Mouse (Mus musculus) lung, embryonic 14.5 days (tissue): ENCODE data around the gene Coro7. TPM values are rescaled to one million over a fixed set of nuclear protein-coding genes. Genes with fewer than 3 reads are reported as not detected.

ENCODE experiments used
- ATAC-seq: fragments of 200-750 bp; cut with Nextera tagmentation; 2 replicates; pipeline ENCODE4 v1.8.0; 2017; ENCODE audit warnings: mild to moderate bottlenecking, moderate TSS enrichment, moderate library complexity; ENCODE audit not compliant: insufficient read depth
- DNase-seq: peaks from one replicate; pipeline ENCODE4 v3.0.0-alpha.2; 2015
- H3K27ac ChIP-seq: fragments of 300-500 bp; sonication (generic); 2 replicates; pipeline ENCODE4 v1.5.1; 2014; ENCODE audit warnings: low read depth, mild to moderate bottlenecking, moderate library complexity
- H3K27me3 ChIP-seq: fragments of 300-500 bp; sonication (generic); 2 replicates; pipeline ENCODE4 v1.6.1; 2014; ENCODE audit warnings: low read length, control low read depth; ENCODE audit not compliant: insufficient read depth
- H3K36me3 ChIP-seq: fragments of 300-500 bp; sonication (generic); 2 replicates; pipeline ENCODE4 v1.6.1; 2014; ENCODE audit warnings: control low read depth; ENCODE audit not compliant: insufficient read depth
- H3K4me1 ChIP-seq: fragments of 300-500 bp; sonication (generic); 2 replicates; pipeline ENCODE4 v1.6.1; 2014; ENCODE audit warnings: antibody characterized with exemption, control low read depth; ENCODE audit not compliant: insufficient read depth
- H3K4me2 ChIP-seq: fragments of 300-500 bp; sonication (generic); 2 replicates; pipeline ENCODE4 v1.6.1; 2014; ENCODE audit warnings: mild to moderate bottlenecking
- H3K4me3 ChIP-seq: fragments of 300-500 bp; sonication (generic); 2 replicates; pipeline ENCODE4 v1.5.1; 2014; ENCODE audit warnings: low read depth, low read length
- H3K9ac ChIP-seq: fragments of 300-500 bp; sonication (generic); 2 replicates; pipeline ENCODE4 v1.6.1; 2014
- H3K9me3 ChIP-seq: fragments of 300-500 bp; sonication (generic); 2 replicates; pipeline ENCODE4 v1.6.1; 2016; ENCODE audit warnings: low read depth, low read length, control low read depth
- CTCF ChIP-seq: IDR thresholded peaks from 2 replicates; pipeline ENCODE4 v1.5.1; 2016; ENCODE audit warnings: antibody characterized with exemption, low read depth
- WGBS: fragments of 180-500 bp; shearing (Covaris S2); extraction: QIAGEN DNeasy Blood & Tissue Kit; methylation state at CpG from one replicate; pipeline ENCODE4 v1.1.7; 2014; 5-methylcytosine and 5-hydroxymethylcytosine counted together
- polyA plus RNA-seq: library from polyadenylated mRNA; unstranded; fragments of >200 nt; fragmentation: Nextera tagmentation; extraction: Ambion mirVana; gene quantifications from 2 replicates; pipeline ENCODE4 v1.2.1, GENCODE M21; 2014

Gene Coro7
- polyA plus RNA-seq, 1 experiment from 2014 or later: 15.1 TPM

DNA sequence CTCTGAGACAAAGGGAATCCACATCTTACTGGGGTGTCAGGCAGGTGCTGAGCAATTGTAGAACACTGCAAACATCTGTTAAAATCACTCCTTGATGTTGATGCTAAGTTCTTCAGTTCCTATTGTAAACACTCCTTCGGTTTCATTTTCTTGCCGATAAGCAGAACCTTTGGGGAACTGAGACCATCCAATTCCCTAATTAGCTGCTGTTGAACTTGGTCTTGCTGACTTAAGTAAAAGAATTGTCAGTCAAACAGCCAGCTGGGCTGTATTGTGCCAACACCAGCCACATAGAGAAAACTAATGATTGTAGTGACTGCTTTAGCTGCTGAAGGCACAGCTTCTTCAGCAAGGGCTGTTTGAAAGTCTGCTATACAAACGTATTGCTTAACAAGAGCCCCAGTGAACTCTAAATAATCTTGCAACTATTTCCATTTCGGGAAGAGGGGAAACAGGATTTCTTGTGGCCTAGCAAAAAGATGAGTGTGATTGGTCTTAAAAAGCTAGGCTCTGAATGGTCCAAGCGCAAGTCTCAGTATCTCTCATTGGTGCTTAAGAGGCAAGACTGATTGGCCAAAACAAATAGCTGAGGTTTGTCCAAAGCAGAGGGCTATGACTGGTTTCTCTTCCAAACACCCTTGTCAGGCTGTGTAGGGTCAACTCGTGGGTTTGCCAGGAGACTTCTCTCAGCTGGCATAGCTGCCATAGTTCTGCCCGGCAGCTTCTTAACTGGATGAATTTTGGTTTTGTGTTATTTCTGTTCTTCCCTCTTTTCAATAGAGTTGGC is 42.7 kb upstream of the Coro7 start:
- no peak overlapping the region for H3K9ac ChIP-seq
- H3K27ac ChIP-seq: no peak overlapping the region
- H3K4me2 ChIP-seq: no peak overlapping the region
- no peak overlapping the region for H3K4me3 ChIP-seq
- TF ChIP-seq CTCF: no peak
- no peaks in the 10 kb centered on the region for H3K27me3 ChIP-seq
- no peaks in the 10 kb centered on the region for H3K36me3 ChIP-seq
- H3K9me3 ChIP-seq: no peaks in the 10 kb centered on the region
- no peak for ATAC-seq
- DNase-seq: peak; percentile 24
- H3K4me1 ChIP-seq: no peaks in the 10 kb centered on the region
- WGBS: 42% methylated on average over 7 of the region's 7 CpGs

DNA sequence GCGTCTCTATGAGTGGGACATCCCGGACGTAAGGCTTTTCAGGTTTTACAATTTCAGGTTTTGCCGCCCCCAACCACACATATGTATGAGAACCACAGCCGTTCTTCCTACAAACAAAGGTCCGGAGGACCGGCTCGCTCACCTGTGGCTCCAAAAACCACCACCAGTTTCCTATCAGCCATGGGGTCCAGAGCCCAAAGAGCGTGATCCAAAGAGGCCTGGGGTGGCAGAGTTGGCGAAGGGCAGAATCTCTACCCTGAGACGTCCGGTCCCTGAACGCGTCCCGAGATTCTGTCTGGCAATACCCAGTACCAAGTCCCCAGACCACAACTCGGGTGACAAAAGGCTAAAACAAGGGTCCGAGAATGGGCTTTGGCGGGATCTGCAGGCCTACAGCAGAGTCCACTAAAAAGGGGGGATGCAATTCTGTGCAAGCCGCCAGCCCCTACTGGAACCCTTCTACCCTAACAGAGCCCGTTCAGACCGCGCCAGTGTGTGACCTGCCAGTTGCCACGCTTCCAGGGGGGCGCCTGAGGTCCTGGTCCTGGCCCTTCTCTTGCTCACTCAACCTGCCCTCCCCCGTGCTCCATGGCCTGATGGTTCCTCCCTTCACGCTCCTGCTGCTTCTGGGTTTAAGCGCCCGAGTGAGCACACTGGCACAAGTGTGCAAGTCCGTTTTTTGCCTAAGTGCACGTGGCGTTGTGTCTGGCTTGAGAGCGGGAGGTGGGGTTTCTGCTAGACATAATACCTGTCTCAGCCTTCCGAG is 39.4 kb upstream of the Coro7 start, which contains the start of gene Nmral1:
TSS of gene Nmral1 (minus strand) at position 604 of the 766 bp plus-strand sequence.
- Histone ChIP-seq H3K27me3 (no peaks in the 10 kb centered on the region), H3K4me1 (no peaks in the 10 kb centered on the region), H3K4me2 (peak within 1 kb of the TSS; percentile 66), H3K9me3 (no peaks in the 10 kb centered on the region), H3K9ac (peak within 1 kb of the TSS; percentile 75), H3K4me3 (peak within 1 kb of the TSS; percentile 62), H3K36me3 (peaks cover 27% of the 10 kb centered on the region), H3K27ac (peak within 1 kb of the TSS; percentile 76; the same call in 1 of the 2 replicates)
- 13% methylated on average over 33 of the region's 33 CpGs for WGBS
- no peak for TF ChIP-seq CTCF
- DNase-seq: peak; percentile 84
- ATAC-seq: peak; percentile 92

DNA sequence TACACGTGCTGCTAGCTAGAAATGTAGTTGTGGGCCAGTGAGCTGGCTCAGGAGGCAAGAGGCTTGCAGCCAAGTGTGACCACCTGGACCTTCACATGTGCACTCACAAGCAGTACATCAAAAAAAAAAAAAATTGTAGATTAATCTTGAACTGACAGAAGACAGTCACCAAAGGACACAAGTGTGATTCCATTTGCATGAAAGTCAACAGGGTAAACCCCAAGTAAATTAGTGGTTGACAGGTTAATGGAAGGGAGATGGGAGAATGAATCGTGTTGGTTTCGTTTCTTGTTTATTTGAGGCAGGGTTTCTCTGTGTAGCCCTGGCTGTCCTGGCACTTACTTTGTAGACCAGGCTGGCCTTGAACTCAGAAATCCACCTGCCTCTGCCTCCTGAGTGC is 38.3 kb upstream of the Coro7 start:
- no peak for TF ChIP-seq CTCF
- DNase-seq (no peak), ATAC-seq (no peak)
- Histone ChIP-seq H3K27me3 (no peaks in the 10 kb centered on the region), H3K4me3 (peak overlapping the region; percentile 62), H3K9me3 (no peaks in the 10 kb centered on the region), H3K27ac (no peak overlapping the region), H3K4me2 (peak overlapping the region; percentile 66), H3K9ac (peak overlapping the region; percentile 75; the same call in 1 of the 2 replicates), H3K4me1 (no peaks in the 10 kb centered on the region), H3K36me3 (peaks cover 37% of the 10 kb centered on the region)
- 50% methylated on average over 3 of the region's 3 CpGs for WGBS

DNA sequence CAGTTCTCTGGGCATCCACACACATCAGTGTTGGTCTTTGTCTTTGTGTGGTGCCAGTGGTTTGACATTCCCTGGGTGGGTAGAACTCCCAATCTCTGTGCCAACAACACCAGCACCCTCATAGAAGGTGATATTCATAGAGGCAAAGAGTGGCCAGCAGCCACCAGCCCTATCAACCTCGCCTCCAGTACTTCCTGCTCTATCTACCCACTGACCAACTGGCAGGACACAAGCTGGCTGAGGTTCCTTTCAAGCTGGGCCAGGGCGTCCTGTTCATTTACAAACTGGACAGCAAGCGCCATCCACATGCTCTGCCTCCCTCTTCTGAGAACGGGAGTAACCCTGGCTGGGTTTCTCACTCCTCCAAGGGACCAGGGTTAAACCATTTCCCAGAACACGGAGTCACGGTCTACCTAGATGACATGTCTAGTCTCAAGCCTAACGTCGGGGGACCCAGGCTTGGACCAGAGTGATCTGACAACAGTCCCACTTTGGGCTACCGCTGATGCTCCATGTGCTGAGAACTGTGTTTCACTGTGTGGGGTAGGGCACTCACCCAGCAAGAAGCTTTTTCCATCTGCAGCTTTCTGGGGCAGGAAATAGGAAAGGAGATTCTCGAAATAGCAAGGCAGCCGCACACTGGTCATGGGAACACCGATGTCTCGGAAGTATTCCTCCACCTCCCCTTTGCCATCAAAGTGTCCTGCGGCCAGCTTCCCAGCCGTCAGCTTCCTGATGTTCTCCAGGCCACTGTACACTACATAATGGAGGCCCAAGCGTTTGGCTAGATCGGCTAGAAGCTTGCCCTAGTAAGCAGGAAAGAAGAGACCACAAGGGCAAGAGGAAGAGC is 34.5 kb upstream of the Coro7 start:
- DNase-seq (no peak), ATAC-seq (no peak)
- H3K4me3 ChIP-seq: no peak overlapping the region
- H3K9ac ChIP-seq: no peak overlapping the region
- no peak overlapping the region for H3K27ac ChIP-seq
- 86% methylated on average over 17 of the region's 17 CpGs for WGBS
- H3K4me2 ChIP-seq: no peak overlapping the region
- TF ChIP-seq CTCF: no peak
- no peaks in the 10 kb centered on the region for H3K9me3 ChIP-seq
- H3K4me1 ChIP-seq: no peaks in the 10 kb centered on the region
- no peaks in the 10 kb centered on the region for H3K27me3 ChIP-seq
- peaks cover 59% of the 10 kb centered on the region for H3K36me3 ChIP-seq

DNA sequence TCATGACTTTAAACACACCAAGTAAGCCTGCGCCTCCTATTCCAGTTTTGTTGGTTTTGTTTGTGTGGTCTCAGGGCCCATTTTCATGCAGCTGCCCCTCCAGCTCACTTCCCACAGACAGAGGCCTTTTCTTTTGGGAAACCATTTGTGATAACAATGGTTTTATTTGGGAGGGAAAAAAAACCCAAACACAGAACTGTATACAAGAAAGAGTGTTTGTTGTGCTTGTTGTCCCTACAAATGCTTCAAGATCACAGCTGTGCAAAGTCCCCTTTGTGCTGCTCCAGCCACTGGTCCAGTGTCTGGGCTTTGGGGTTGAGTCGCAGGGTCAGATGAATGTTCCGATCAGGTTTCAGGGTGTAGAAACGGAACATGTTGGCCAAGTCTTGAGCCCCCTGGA is 31.6 kb upstream of the Coro7 start:
- no peak for TF ChIP-seq CTCF
- H3K4me1 ChIP-seq: no peaks in the 10 kb centered on the region

DNA sequence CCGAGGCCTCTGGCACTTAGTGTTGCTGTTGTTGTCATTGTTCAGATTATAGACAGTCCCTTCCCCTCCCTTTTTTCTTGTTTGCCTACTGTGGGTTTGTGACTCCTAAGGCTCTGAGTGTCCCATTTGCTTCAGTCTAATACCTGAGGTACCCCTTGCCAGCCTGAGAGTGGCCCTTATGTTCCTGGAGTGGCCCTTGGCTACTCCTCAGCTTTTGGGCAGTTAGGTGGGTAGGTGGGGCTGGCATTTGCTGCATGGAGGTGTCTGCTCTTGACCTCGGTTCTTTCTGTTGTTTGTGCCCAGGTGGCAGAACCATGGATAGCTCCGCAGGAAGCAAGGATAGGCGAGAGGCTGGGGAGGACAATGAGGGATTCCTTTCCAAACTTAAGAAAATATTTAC is 26.0 kb upstream of the Coro7 start:
- peaks cover 78% of the 10 kb centered on the region for H3K36me3 ChIP-seq
- WGBS: 51% methylated on average over 4 of the region's 4 CpGs

More for the DNA sequence above, 31.6 kb upstream of the Coro7 start:
- Histone ChIP-seq H3K9me3 (no peaks in the 10 kb centered on the region), H3K27me3 (no peaks in the 10 kb centered on the region), H3K4me2 (no peak overlapping the region), H3K27ac (no peak overlapping the region), H3K4me3 (no peak overlapping the region), H3K36me3 (peaks cover 79% of the 10 kb centered on the region), H3K9ac (no peak overlapping the region)
- DNase-seq (no peak), ATAC-seq (no peak)
- 90% methylated on average over 4 of the region's 4 CpGs for WGBS

More for the DNA sequence above, 26.0 kb upstream of the Coro7 start:
- Histone ChIP-seq H3K4me2 (no peak overlapping the region), H3K4me1 (no peaks in the 10 kb centered on the region), H3K27me3 (no peaks in the 10 kb centered on the region), H3K9ac (no peak overlapping the region), H3K9me3 (no peaks in the 10 kb centered on the region), H3K4me3 (no peak overlapping the region), H3K27ac (no peak overlapping the region)
- DNase-seq (no peak), ATAC-seq (no peak)
- no peak for TF ChIP-seq CTCF
